Mouse (Mus musculus) CH12.LX (cell line): ENCODE data around the gene Dner. TPM values are rescaled to one million over a fixed set of nuclear protein-coding genes. Genes with fewer than 3 reads are reported as not detected.

ENCODE experiments used
- DNase-seq: peaks from one replicate; pipeline ENCODE4 v3.0.0-alpha.2; 2013; ENCODE audit errors: extremely low read depth
- H3K27ac ChIP-seq: 2 replicates; pipeline ENCODE4 v1.5.1; 2012; ENCODE audit warnings: low read depth, mild to moderate bottlenecking, control low read depth, moderate library complexity; ENCODE audit not compliant: insufficient read depth
- H3K27me3 ChIP-seq: replicated peaks from 2 replicates; pipeline ENCODE3; 2012; ENCODE audit warnings: inconsistent platforms
- H3K36me3 ChIP-seq, 2 experiments: replicated peaks in 1 of 2; 2 replicates each; pipeline versions ENCODE3 to v1.6.1; 2012; ENCODE audit warnings: inconsistent platforms in 1 of 2, low read length in 1 of 2, mild to moderate bottlenecking in 1 of 2, mixed read lengths in 1 of 2, moderate library complexity in 1 of 2; ENCODE audit not compliant: control insufficient read depth in 1 of 2, insufficient read depth in 1 of 2
- H3K4me1 ChIP-seq, 2 experiments: 2 replicates each; pipeline ENCODE4 v1.6.1; 2012; ENCODE audit warnings: inconsistent platforms in 1 of 2, moderate library complexity in 1 of 2; ENCODE audit not compliant: insufficient read depth in 2 of 2, control insufficient read depth in 1 of 2
- H3K4me2 ChIP-seq: 2 replicates; pipeline ENCODE4 v1.6.1; 2012; ENCODE audit warnings: low read depth, mild to moderate bottlenecking, control low read depth; ENCODE audit not compliant: poor library complexity, insufficient read depth, severe bottlenecking
- H3K4me3 ChIP-seq, 3 experiments: fragments of 150-350 bp in 1 of 3; sonication (generic) in 1 of 3; replicated peaks in 1 of 3; 2 replicates each; pipeline versions ENCODE3 to v1.5.1; 2011 to 2012; ENCODE audit warnings: low read depth in 2 of 3, low read length in 2 of 3, mild to moderate bottlenecking in 2 of 3, moderate library complexity in 2 of 3, control low read depth in 1 of 3, improper control_type of control experiment in 1 of 3, inconsistent platforms in 1 of 3, mixed read lengths in 1 of 3; ENCODE audit not compliant: poor library complexity in 1 of 3
- H3K79me2 ChIP-seq: replicated peaks from 2 replicates; pipeline ENCODE4 v1.6.1; 2012; ENCODE audit warnings: mild to moderate bottlenecking, moderate library complexity; ENCODE audit not compliant: control insufficient read depth, poor library complexity, insufficient read depth, severe bottlenecking; ENCODE audit errors: extremely low read depth
- H3K9ac ChIP-seq: 2 replicates; pipeline ENCODE4 v1.6.1; 2012; ENCODE audit warnings: low read depth, mild to moderate bottlenecking, control low read depth, moderate library complexity; ENCODE audit not compliant: insufficient read depth
- H3K9me3 ChIP-seq: replicated peaks from 2 replicates; pipeline ENCODE3; 2012; ENCODE audit warnings: low read length, inconsistent platforms, mixed read lengths
- BHLHE40 ChIP-seq: IDR thresholded peaks from 2 replicates; pipeline ENCODE4 v1.6.1; 2011; ENCODE audit warnings: mild to moderate bottlenecking, low read depth, low read length, improper control_type of control experiment
- CHD1 ChIP-seq: IDR thresholded peaks from 2 replicates; pipeline ENCODE4 v1.6.1; 2012; ENCODE audit warnings: low read depth, low read length, improper control_type of control experiment, inconsistent platforms
- ELF1 ChIP-seq: IDR thresholded peaks from 2 replicates; pipeline ENCODE4 v1.6.1; 2014; ENCODE audit warnings: low read depth, mild to moderate bottlenecking, inconsistent platforms, low read length, improper control_type of control experiment
- EP300 ChIP-seq: IDR thresholded peaks from 2 replicates; pipeline ENCODE4 v1.6.1; 2011; ENCODE audit warnings: low read length, improper control_type of control experiment
- ETS1 ChIP-seq: conservative IDR thresholded peaks from 2 replicates; pipeline ENCODE4 v1.6.1; 2012; ENCODE audit warnings: low read depth, mild to moderate bottlenecking, inconsistent platforms, low read length, improper control_type of control experiment, moderate library complexity
- HCFC1 ChIP-seq: IDR thresholded peaks from 2 replicates; pipeline ENCODE4 v1.6.1; 2012; ENCODE audit warnings: low read depth, mild to moderate bottlenecking, inconsistent platforms, low read length, improper control_type of control experiment
- IRF4 ChIP-seq: IDR thresholded peaks from 2 replicates; pipeline ENCODE4 v1.6.1; 2014; ENCODE audit warnings: low read depth, mild to moderate bottlenecking, inconsistent platforms, low read length, improper control_type of control experiment
- JUND ChIP-seq: conservative IDR thresholded peaks from 2 replicates; pipeline ENCODE4 v1.6.1; 2011; ENCODE audit warnings: low read depth, low read length, improper control_type of control experiment
- KAT2A ChIP-seq: IDR thresholded peaks from 2 replicates; pipeline ENCODE4 v1.6.1; 2012; ENCODE audit warnings: low read length, improper control_type of control experiment, inconsistent platforms; ENCODE audit not compliant: insufficient replicate concordance
- MAX ChIP-seq: IDR thresholded peaks from 2 replicates; pipeline ENCODE4 v1.6.1; 2011; ENCODE audit warnings: low read length, improper control_type of control experiment
- MEF2A ChIP-seq: IDR thresholded peaks from 2 replicates; pipeline ENCODE4 v1.6.1; 2014; ENCODE audit warnings: low read depth, mild to moderate bottlenecking, inconsistent platforms, low read length, improper control_type of control experiment, borderline replicate concordance
- MXI1 ChIP-seq: IDR thresholded peaks from 2 replicates; pipeline ENCODE4 v1.6.1; 2011; ENCODE audit warnings: mild to moderate bottlenecking, low read depth, low read length, improper control_type of control experiment
- MYC ChIP-seq: IDR thresholded peaks from 2 replicates; pipeline ENCODE4 v1.6.1; 2011; ENCODE audit warnings: low read depth, mild to moderate bottlenecking, improper control_type of control experiment, low read length
- NRF1 ChIP-seq: IDR thresholded peaks from 2 replicates; pipeline ENCODE4 v1.6.1; 2014; ENCODE audit warnings: low read depth, mild to moderate bottlenecking, inconsistent platforms, low read length, improper control_type of control experiment, moderate library complexity
- POLR2A ChIP-seq: IDR thresholded peaks from 2 replicates; pipeline ENCODE4 v1.6.1; 2011; ENCODE audit warnings: low read depth, mild to moderate bottlenecking, improper control_type of control experiment, low read length
- POLR2AphosphoS2 ChIP-seq: IDR thresholded peaks from 2 replicates; pipeline ENCODE4 v1.6.1; 2011; ENCODE audit warnings: low read depth, low read length, improper control_type of control experiment
- RAD21 ChIP-seq: IDR thresholded peaks from 2 replicates; pipeline ENCODE4 v1.6.1; 2011; ENCODE audit warnings: low read depth, mild to moderate bottlenecking, low read length, improper control_type of control experiment, moderate library complexity
- TCF12 ChIP-seq: IDR thresholded peaks from 2 replicates; pipeline ENCODE4 v1.6.1; 2014; ENCODE audit warnings: low read depth, mild to moderate bottlenecking, inconsistent platforms, low read length, improper control_type of control experiment
- UBTF ChIP-seq: IDR thresholded peaks from 2 replicates; pipeline ENCODE4 v1.6.1; 2012; ENCODE audit warnings: low read depth, mild to moderate bottlenecking, inconsistent platforms, low read length, improper control_type of control experiment, moderate library complexity
- USF1 ChIP-seq: IDR thresholded peaks from 2 replicates; pipeline ENCODE4 v1.6.1; 2014; ENCODE audit warnings: low read depth, mild to moderate bottlenecking, inconsistent platforms, low read length, improper control_type of control experiment
- USF2 ChIP-seq: conservative IDR thresholded peaks from 2 replicates; pipeline ENCODE4 v1.6.1; 2011; ENCODE audit warnings: low read depth, low read length, improper control_type of control experiment
- ZC3H11A ChIP-seq: IDR thresholded peaks from 2 replicates; pipeline ENCODE4 v1.6.1; 2012; ENCODE audit warnings: low read depth, mild to moderate bottlenecking, inconsistent platforms, low read length, improper control_type of control experiment
- dilution Hi-C: fragments of 300-500 bp; cut with MboI; formaldehyde crosslinking; loops from 2 replicates; pipeline ENCODE4 v1.14.3; 2020; ENCODE audit warnings: low sequenced_read_pairs; ENCODE audit not compliant: extremely low pct_unique_long_range_greater_than_20kb, extremely low pct_ligation_motif_present
- in situ Hi-C: fragments of 300-500 bp; cut with MboI; formaldehyde crosslinking; loops from 3 replicates; pipeline ENCODE4 v1.14.3; 2019; ENCODE audit warnings: low sequenced_read_pairs, low pct_ligation_motif_present, low pct_unique_long_range_greater_than_20kb, mixed read lengths
- polyA plus RNA-seq: library from polyadenylated mRNA; unstranded; fragments of >175 nt; gene quantifications from 2 replicates; pipeline ENCODE4 v1.2.1, GENCODE M21; 2012; ENCODE audit warnings: low read depth; ENCODE audit not compliant: insufficient read length
- total RNA-seq, 2 experiments: library from RNA; depleted of rRNA; stranded (reverse); fragments of 300-350 nt in 1 of 2; fragments of >200 nt in 1 of 2; gene quantifications; 2 replicates each; pipeline ENCODE4 v1.2.3; 2012 to 2014

Dner gene
- total and polyA plus RNA-seq, 3 experiments, result not detected

DNA sequence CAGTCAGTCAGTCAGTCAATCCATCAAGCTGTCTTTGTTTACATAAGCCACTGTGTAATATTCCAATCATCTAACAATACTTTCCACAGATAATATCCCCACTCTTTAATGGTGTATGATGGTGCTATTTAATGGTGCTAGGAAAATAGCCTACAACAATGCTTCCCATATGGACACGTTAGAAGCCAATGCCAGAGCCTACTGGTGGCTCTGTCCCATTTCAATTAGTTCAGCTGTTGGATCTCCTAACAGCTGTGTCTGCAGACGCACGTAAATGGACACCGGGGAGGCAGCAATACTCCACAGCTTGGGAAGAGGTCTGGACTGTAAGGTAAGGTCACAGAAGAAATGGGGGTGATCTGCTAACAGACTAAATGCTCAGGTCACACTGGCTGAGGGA is 171.6 kb downstream of the Dner start:
- Histone ChIP-seq H3K9me3 (no peaks in the 10 kb centered on the region), H3K27me3 (no peaks in the 10 kb centered on the region), H3K36me3 (no peaks in the 10 kb centered on the region), H3K4me2 (no peak overlapping the region), H3K4me1 (no peaks in the 10 kb centered on the region), H3K4me3 (no peak overlapping the region), H3K9ac (no peak overlapping the region), H3K79me2 (no peaks in the 10 kb centered on the region), H3K27ac (no peak overlapping the region)
- TF ChIP-seq KAT2A (no peak), JUND (no peak), USF1 (no peak)
- dilution Hi-C loops, result no loop called here
- DNase-seq, result no peak
- in situ Hi-C loops, result no loop called here

DNA sequence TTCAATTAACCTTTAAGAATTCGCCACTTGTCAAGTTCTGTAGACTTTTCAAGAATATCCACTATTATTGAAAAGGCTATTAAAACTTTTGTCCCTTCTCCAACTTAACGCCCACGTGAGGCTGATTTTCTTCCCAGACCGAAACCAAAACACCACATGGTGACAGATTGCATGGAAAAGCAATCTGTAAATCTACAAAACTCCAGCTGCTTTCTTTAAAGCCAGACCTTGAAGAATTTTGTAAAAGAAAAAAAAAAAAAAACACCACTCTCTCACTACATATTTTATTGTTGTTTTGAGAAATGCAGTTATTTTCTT is 173.1 kb downstream of the Dner start:
- DNase-seq, result no peak
- Histone ChIP-seq H3K79me2 (no peaks in the 10 kb centered on the region), H3K27ac (no peak overlapping the region), H3K9me3 (no peaks in the 10 kb centered on the region), H3K4me2 (no peak overlapping the region), H3K4me1 (no peaks in the 10 kb centered on the region), H3K36me3 (no peaks in the 10 kb centered on the region), H3K9ac (no peak overlapping the region), H3K27me3 (no peaks in the 10 kb centered on the region), H3K4me3 (no peak overlapping the region)
- dilution Hi-C loops, result no loop called here
- no peak for TF ChIP-seq MYC
- no peak for TF ChIP-seq POLR2AphosphoS2
- no peak for TF ChIP-seq UBTF
- no peak for TF ChIP-seq ELF1
- TF ChIP-seq JUND, result no peak
- TF ChIP-seq NRF1, result no peak
- TF ChIP-seq ETS1, result no peak
- no peak for TF ChIP-seq TCF12
- no peak for TF ChIP-seq EP300
- TF ChIP-seq IRF4, result no peak
- no peak for TF ChIP-seq ZC3H11A
- TF ChIP-seq MXI1, result no peak
- in situ Hi-C loops, result no loop called here

DNA sequence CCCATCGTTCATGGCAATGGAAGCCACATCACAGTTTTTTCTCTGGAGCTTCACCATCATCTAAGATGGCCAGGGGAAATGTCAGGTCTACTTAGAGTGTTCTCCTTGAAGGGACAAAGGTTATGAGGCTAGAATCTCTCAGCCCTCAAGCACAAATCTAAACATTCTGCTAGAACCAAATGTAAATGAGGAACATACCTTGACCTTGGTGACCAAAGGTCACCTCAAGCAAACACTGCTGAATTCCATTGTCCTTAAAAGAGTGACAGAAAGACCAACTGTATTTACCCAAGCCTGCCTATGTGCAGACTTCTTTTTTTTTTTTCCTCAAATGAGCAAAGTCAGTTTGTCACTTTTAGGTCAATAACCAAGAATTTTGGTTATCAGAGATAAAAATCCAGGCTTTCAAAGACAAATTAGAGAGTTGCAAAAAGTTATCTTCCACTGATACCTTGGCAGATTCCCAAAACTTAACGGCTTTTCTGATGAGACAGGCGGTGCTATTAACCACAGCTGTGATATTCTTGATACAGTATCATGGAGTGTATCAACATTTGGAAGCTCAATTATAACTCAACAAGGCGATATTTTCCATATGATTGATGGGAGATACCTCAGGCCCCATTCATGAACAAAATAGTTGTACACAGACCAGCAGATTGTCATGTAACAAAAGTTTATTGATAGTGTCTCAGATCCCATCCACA is 173.6 kb downstream of the Dner start:
- Histone ChIP-seq H3K4me1 (no peaks in the 10 kb centered on the region), H3K4me3 (no peak overlapping the region), H3K9me3 (no peaks in the 10 kb centered on the region), H3K27me3 (no peaks in the 10 kb centered on the region), H3K4me2 (no peak overlapping the region), H3K9ac (no peak overlapping the region), H3K27ac (no peak overlapping the region), H3K79me2 (no peaks in the 10 kb centered on the region), H3K36me3 (no peaks in the 10 kb centered on the region)
- TF ChIP-seq CHD1 (no peak), MAX (no peak), RAD21 (no peak), MXI1 (no peak), UBTF (no peak), MEF2A (no peak), HCFC1 (no peak), BHLHE40 (no peak), POLR2A (no peak), USF2 (no peak), ETS1 (no peak)
- DNase-seq, result no peak
- dilution Hi-C loops (no loop called here), in situ Hi-C loops (no loop called here)
